Mouse (Mus musculus): ENCODE measurements around the gene Nlgn2. TPM values are rescaled to one million over a fixed set of nuclear protein-coding genes. Genes with fewer than 3 reads are reported as not detected.

The Nlgn2 gene
- total RNA-seq (2015), result 8.4 and 10.8 TPM in 2 replicates
- 3.5 and 6.2 TPM in 2 replicates for total RNA-seq (2017)

DNA sequence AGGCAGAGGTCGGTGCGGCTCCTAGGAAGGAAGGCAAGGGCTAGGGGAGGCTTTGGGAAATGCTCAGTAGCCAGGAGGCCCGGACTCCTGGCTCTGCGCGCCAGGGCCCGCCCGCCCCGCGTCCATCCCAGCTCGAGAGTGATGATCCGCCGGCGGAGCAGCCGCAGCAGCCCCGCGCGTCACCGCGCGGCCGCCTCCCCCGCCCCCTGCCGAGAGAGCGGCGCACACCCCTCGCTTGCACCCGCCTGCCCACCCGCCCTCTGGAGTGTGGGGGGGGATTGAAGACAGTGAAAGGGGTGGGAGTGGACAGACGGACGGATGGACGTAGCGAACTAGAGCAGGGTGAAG lies at the start of gene Nlgn2:
Nlgn2 (minus strand) TSS at position 181 of the 348 bp plus-strand sequence.
- no peak for ATAC-seq (replicated peaks; ENCODE audit: poor library complexity)

DNA sequence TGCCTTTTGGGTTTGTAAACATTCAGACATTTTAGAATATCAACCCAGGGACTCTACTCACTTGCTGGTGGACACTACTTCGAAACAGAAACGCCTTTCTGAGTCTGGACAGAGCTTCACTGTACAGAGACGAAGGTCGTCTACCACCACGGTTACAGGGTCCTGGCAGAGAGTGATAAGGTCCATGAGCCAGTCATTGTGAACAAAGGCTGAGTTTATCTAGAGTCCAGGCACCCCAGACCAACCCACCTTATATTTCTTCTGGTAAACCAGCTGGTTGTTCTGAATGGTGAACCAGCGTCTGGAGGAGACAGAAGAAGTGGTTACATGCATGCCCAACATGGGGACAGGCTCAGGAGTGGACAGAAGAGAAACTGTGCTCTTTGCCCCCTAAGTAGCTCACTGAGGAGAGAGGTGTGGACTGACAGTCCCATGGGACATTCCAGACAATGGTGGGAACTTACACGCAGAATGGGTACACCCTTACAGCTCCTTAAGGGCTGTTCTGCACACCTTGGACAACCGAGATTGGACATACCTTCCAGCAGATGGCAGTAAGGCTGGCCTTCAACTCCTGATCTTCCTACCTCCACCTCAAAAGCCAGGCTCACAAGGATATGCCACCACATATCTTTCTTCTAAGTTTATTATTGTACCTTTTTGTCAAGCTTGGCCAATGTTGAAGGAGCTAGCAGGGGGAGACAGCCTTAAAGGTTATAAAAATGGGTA lies 49.5 kb upstream of the Nlgn2 start:
- peak; percentile 70 for ATAC-seq (replicated peaks; ENCODE audit: poor library complexity)

DNA sequence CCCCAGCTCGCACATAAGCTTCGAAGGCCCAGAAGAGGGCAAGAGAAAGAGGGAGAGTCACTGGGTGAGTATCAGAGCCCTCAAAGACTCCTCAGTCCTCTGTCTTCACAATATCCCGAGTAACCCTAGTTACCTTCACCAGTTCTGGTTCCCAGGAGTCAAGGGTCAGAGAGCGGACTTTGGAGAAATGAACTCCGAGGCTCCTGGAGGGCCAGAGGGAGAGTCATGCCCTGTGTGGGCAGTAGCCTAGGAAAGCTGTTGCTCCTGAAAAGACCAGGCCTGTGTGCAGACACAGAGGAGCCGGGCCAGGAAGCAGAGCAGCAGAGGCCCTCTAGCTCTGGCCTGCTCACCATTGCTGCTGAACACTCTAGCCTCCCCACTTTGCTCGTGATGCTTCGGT lies 47.1 kb upstream of the Nlgn2 start:
- no peak for ATAC-seq (replicated peaks; ENCODE audit: poor library complexity)

DNA sequence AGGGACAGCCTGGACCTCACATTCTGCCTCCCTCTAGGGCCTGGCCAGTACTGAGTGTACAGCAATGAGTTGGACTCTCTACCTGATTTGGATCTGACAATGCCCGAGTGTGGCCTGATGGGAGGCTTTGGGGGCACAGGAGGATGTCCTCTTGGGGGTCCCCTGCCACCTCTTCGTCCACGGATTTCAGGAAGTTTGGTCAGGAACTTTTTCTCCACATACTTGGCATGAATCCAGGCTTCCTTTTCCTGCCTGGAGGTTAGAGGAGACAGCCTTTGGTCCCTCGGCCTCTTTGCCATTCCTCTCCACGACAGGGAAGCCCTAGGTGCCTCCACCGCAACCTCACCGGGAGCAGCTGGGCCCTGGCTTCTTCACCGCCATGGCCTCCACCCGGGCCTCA lies 46.7 kb upstream of the Nlgn2 start:
- no peak for ATAC-seq (replicated peaks; ENCODE audit: poor library complexity)

DNA sequence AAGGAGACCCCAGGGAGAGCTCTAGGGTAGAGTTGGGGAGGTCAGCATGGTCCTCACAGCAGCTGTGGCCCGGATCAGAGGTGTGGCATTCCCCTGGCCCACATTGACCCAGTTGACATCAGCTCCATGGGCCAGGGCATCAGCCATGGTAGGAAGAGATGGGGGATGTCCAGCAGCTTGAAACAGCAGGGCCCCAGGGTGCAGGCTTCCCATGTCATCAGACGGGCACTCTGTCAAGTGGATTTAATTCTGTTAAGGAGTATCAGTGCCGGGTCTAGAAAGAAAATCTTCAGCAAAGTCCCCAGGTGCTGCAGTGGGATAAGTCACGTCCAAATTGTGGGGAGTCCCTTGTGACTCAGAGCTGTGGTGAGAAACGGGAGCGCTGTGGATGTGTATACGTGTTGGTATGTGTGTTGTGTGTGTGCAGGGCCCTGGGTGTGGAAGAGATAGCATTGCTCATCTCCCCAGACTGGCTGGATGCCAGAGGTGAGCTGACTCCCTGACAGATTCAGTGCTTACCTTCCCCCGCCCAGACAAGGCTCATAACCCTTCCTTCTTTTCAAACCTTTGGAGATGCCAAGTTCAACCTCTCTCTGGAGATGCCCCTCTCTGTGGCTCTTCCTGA lies 46.1 kb upstream of the Nlgn2 start:
- 0 out of 2 replicates have a peak, but pooled peaks have one; percentile 6 for ATAC-seq (replicated peaks; ENCODE audit: poor library complexity)

DNA sequence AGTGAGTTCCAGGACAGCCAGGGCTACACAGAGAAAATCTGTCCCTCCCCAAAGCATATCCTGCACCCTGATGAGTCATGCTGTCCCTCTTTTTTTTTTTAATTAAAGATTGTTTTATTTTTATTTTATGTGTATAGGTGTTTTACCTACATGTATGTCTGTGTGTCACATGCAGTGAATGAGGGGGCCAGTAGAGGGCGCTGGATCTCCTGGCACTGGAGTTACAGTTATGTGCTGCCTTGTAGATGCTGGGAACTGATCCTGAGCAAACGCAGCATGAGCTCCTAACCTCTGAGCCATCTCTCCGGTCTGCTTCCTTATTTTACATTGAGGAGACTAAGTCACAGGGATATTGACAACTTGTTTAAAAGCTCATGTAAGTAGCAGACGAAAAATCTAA lies 45.5 kb upstream of the Nlgn2 start:
- ATAC-seq (replicated peaks; ENCODE audit: poor library complexity), result no peak

DNA sequence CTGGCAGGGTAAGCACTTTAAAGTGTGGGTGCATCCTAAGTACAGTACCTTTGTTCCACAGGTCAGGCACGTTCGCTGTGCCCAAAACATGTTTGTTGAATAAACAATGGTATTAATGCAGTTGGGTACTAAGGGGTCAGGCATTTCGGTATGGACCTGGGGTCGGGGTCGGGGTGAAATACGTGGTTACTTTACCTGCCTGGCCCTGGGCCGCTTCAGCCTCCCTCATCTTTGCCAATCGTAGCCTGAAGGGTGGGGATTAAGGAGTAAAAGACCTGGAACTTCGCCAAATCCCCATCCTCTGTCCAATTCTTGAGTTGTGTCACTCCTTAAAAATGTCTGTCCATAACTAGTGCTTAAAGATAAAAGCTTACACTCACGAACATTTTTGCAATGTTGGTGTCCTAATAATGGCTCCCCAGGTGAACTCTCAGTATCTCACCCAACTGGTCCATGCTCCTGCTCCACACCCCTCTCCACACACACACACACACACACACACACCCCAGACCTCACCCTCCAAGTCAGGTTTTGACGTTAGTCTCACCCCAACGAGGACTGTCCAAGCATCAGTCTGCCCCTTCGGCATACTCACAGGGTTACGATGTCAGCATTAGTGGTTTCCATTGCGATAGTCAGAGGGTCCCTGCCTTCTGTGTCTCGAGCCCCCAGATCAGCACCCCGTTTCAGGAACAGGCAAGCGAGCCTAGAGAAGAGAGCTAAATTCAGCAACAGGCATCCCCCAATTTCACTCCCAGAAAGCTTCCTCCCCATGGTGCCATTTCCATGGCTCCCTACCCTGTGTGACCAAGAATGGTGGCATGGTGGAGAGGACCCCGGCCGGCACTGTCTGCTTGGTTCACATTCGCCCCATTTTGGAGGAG lies 44.4 kb upstream of the Nlgn2 start:
- ATAC-seq (replicated peaks; ENCODE audit: poor library complexity), result no peak

DNA sequence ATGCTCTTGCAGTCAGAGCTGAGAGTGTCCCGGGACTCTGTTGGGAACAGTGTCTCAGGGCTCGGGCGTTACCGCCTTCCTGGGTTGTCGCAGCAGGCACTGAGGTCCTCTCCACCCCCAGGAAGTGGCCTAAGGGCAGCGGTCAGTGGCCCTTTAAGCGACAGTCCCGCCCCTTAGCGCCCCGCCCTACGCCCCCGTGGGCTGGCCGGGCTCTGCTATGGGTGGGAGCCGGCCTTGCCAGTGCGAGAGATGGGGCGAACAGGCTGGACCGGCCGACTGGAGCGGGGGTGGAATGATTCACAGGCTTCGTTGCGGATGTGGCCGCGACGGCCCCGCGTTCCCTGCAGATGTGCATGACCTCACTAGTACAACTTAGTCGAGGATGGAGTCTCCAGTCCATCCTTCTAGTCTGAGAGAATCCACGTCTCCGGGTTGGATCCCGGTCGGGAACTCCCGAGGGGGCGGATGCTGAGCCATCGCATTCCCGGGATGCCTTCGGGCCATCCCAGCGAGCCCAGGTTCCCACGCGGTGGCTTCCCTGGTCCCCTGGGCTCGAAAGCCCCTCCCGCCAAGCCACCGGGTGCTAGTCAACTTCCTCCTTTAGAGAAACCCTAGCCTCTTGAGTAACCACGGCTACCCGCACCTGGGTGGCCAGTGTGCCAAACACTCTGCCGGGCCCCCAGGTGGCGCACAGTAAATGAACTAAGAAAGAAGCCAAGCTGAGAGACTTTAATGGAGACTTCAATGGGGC lies 43.4 kb upstream of the Nlgn2 start, which contains the start of gene Kctd11:
Kctd11 (minus strand) TSS at position 554 of the 751 bp plus-strand sequence.
- peak; percentile 56 for ATAC-seq (replicated peaks; ENCODE audit: poor library complexity)

DNA sequence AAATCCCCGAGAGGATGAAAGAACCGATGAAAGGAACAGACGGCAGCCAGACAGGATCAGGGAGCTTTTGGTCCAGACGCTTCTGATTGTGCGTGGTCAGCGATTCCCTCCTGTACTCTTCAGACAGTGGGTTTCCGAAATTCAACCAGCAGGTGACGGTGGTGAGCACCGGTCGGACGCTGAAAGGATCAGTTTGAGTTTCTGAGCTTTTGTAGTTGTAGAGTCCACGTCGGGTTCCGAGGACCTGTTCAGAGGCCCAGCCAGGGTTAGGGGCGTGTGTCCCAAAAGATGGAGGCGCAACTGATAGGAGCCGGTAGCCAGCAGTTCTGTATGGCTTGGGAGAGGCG lies 42.9 kb upstream of the Nlgn2 start:
- peak; percentile 35 for ATAC-seq (replicated peaks; ENCODE audit: poor library complexity)

DNA sequence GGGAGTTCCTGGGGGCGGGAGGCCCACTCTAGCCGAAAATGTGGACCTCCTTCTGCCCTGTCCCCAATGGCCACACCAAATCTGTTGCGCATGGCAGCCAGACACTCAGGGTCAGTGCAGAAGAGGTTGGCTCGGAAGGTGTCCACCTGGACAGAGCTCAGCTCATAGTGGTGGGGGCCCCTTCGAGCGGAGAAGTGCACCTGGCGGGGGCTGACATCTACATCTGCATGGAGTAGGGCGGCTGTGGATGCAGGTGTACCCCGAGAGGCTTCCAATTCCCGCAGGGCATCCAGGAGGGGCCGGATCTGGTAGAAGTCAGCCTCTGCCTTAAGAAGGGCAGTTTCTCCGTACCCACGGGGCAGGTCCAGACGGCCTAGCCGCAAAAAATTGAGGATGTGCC lies 42.1 kb upstream of the Nlgn2 start:
- no peak for ATAC-seq (replicated peaks; ENCODE audit: poor library complexity)

DNA sequence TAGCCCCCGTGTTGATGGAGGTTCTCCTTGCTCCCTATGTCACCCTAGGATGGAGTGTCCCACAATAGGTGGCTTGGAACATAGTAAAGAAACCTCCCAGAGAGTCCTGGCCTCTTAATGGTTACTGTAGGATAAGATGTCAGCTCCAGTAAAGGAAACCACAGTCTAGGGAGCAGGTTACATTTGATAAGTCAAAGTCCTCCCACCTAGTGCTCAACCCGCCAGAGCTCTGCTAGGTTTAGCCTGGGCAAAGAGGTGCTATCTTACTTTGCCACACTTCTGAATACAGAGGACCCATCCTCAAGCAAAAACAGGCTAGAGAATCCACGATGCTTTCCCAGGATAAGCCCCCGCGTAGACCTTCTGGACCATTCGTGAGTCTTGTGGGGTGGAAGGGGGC lies 41.4 kb upstream of the Nlgn2 start:
- ATAC-seq (replicated peaks; ENCODE audit: poor library complexity), result peak; percentile 35

DNA sequence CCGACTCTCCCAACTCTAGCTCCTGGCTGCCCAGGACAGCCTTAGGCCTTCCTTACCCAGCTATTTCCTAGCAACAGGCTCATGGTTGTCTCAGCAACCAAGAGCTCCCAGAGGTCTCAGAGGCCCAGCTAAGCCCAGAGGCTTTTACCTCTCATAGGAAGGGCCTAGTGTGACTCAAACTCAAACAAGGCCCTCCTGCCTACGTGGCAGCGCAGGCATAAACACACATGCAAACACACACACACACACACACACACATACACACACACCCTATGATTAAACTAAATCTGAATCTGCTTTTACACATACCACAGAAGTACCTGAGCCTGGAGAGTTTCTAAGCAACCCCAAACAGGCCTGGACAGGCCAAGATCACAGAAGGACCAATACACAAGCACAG lies 40.8 kb upstream of the Nlgn2 start:
- no peak for ATAC-seq (replicated peaks; ENCODE audit: poor library complexity)

DNA sequence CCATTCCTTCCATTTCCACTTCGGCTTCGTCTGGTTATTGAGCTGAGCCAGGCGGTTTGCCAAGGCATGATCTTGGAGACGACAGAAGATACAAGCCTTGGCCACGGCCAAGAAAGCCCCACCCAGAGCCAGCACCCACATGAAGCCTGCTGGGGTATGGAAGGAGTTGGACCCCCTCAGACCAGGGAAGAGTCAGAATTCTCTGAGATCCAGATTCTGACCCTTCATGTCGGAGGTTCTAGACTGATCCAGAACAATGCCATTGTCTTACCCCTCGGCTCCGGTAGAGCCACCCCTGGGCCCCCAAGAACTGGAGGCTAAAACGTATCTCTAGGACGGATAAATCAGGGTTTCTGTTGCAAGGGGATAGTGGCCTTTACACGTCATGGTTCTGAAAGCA lies 40.3 kb upstream of the Nlgn2 start, which contains the start of gene Tmem95:
Tmem95 (minus strand) TSS at position 141 of the 400 bp plus-strand sequence.
- no peak for ATAC-seq (replicated peaks; ENCODE audit: poor library complexity)

DNA sequence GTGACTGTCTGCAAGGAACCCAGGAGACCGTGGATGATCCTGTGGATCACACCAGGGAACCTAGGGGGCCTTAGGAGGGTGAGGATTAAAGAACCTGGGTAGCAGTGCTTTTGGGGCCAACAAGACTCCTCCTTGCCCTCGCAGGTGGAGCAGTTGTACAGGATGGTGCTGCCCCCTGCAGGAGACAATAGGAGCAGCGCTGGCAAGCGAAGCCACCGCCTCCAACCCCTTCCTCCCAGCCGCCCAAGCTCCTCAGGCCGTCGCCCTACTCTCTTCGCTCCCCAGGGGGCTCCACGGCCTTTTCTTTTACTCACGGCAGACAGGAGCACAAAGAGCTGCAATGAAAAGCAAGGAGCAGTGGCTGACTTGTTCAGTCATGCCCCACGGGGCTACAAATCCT lies 39.3 kb upstream of the Nlgn2 start:
- ATAC-seq (replicated peaks; ENCODE audit: poor library complexity), result peak; percentile 75

DNA sequence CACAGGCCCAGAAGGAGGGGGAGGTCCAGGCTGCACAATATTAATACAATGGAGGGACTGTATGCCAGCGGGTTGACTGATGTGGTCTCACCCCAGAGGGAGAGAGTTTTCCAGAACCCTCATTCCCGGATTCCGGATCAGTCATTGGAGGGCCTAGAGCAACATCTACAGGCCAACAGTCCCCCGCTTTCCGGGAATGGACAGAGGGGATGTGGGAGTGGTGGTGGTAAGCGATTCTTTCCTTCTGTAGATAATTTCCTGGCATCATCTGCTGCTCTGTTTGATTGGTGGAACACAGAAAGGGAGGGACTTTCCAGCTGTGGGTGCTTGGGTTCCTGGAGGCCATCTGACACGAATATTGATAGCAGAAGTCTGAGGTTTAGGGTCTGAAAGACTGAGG lies 38.6 kb upstream of the Nlgn2 start:
- ATAC-seq (replicated peaks; ENCODE audit: poor library complexity), result no peak

DNA sequence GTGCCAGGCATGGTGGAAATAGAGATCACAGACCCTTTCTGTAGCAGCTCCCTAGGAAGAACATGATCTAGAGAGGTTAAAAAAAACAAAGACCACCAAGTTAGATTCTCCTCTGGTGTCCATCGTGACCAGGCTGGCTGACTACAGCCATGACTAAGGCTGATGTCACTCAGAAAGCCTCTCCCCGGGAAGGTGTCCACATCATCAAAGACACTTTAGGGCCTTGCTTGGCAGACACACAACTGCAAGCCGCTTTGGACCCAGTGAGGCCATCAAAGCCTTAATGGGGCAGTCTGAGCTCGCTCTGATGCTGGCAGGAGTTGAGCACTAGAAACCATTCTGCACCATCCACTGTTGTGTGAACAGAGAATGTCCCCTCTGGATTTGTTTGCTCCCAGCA lies 34.9 kb upstream of the Nlgn2 start:
- ATAC-seq (replicated peaks; ENCODE audit: poor library complexity), result no peak

DNA sequence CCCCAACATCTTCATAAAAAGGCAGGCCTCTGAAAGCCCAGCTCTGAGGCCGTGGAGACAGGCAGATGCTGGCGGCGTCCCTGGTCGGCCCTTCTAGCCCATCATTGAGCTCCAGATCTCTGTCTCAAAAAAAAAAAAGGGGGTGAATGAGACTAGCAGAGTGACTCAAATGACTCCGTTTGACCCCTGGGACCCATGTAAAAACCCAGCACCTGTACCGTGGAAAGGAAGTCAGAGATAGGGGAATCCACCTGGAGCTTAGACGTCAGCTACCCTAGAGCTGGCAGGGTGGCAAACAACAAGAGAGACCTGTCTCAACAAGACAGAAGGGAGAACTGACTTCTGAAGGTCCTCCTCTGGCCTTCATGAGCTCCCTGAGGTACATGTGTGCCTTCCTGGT lies 34.2 kb upstream of the Nlgn2 start:
- no peak for ATAC-seq (replicated peaks; ENCODE audit: poor library complexity)

DNA sequence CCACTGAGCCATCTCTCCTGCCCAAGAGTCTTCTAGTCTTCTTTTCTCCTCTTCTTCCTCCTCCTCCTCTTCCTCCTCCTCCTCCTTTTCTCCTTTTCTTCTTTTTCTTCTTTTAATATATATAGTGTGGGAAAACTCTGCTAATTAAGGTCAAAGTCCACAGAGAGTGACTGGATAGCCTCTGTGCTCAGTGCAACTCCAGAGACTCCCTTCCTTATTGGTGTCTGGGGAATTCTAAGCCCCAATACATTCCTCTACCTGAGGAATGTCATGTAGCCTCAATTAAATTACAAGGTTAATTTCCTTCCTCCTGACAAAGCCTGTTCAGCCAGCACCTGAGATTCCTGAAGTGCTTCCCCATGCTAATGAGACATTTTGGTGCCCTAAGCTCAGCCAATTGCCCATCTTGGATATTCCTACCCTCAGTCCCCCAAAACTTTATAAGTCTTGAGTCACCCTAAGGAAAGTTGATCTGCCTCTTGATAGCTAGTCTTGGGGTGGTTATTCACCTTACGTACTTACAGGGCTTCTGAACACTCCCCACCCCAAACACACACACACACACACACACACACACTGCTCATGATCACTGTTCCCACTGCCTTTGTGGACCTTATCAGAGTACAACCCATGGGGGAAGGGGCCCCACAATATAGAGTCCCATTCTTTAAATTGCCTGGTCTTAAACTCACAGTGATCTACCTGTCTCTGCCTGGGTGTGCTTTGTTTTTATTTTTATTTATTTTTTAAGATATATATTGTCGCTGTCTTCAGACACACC lies 32.9 kb upstream of the Nlgn2 start:
- ATAC-seq (replicated peaks; ENCODE audit: poor library complexity), result no peak

DNA sequence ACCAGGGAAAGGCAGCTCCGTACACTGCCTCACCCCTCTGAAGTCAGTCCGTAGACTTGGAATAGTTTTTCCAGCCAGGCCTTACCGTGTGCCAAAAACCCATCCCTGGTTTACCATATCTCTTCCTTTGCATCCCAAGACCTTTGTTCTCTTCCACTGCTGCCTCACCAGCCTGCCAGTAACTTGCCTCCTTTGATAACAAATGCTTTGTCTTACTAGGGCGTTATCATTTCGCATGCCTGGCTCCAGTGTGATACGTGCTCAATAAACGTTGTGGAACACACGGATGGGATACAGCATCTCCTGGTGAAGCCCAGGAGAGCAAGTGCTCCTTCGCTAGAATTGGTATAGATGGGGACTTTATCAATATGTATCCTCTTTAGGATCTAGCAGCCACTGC lies 29.8 kb upstream of the Nlgn2 start:
- ATAC-seq (replicated peaks; ENCODE audit: poor library complexity), result no peak

DNA sequence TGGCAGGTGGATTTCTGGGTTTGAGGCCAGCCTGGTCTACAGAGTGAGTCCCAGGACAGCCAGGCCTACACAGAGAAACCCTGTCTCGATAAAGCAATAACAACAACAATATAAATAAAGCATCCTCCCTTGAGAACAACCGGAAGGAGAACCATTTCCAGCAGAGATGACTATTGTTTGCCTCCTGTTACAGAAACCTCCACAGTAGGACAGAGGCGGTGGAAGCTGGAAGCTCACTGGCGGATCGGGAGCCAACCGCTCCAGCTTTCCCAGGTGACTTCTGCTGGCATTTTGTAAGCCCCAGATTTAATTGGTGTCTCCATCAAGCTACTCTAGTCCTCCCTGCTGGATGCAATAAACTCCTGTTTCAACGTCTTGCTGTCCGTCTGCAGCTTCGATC lies 28.0 kb upstream of the Nlgn2 start:
- no peak for ATAC-seq (replicated peaks; ENCODE audit: poor library complexity)
